Mouse (Mus musculus): Measurements from ENCODE around the gene Dlg2. TPM values are rescaled to one million over a fixed set of nuclear protein-coding genes. Genes with fewer than 3 reads are reported as not detected.

Gene Dlg2
- polyA plus RNA-seq, 1 experiment from 2014 or later: 7.2 TPM

DNA sequence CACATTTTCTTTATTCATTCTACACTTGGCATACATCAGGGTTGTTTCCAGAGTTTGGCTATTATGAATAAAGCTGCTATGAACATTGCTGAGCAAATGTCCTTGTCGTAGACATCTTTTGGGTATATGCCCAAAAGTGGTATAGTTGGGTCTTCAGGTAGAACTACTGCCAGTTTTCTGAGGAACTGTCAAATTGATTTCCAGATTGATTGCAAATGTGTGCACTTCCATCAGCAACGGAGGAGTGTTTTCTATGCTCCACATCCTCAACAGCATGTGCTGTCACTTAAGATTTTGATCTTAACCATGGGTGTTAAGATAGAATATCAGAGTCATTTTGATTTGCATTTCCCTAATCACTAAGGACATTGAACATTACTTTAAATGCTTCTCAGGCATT lies 1486.5 kb downstream of the Dlg2 start:
- no peaks in the 10 kb centered on the region for H3K9me3 ChIP-seq (replicated peaks)
- 71% methylated on average over 2 of the region's 2 CpGs for WGBS

DNA sequence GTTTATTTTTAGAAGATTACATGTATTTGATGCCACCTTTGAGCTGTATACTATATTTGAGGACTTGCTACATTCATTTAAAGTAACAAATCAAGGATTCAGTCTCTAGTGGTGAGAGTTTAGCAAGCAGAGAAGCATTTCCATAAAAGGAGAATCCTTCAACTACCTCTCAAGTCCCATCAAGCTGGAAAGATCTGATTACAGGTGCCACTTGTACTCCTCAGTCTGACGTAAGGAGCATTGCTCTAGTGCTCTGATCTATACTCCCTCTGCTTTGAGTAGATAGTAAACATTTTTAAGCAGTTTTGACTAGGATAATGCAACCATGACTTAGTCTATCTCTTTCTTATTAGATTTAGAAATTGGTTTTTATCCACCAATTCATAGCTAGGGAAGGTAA lies 1496.5 kb downstream of the Dlg2 start:
- no peaks in the 10 kb centered on the region for H3K4me1 ChIP-seq
- H3K36me3 ChIP-seq: no peaks in the 10 kb centered on the region
- no peak overlapping the region for H3K27ac ChIP-seq (replicated peaks)
- no peak overlapping the region for H3K4me3 ChIP-seq (replicated peaks)
- ATAC-seq (ENCODE audit: insufficient number of reproducible peaks, low FRiP score, low TSS enrichment, low read depth): no peak
- no peaks in the 10 kb centered on the region for H3K27me3 ChIP-seq
- no peaks in the 10 kb centered on the region for H3K9me3 ChIP-seq (replicated peaks)
- 43% methylated on average over 1 of the region's 1 CpGs for WGBS
- no peak overlapping the region for H3K9ac ChIP-seq
- no peak overlapping the region for H3K4me2 ChIP-seq (replicated peaks)

More for the DNA sequence above, 1486.5 kb downstream of the Dlg2 start:
- Histone ChIP-seq H3K36me3 (no peaks in the 10 kb centered on the region), H3K4me3 (replicated peaks) (no peak overlapping the region), H3K27me3 (no peaks in the 10 kb centered on the region), H3K27ac (replicated peaks) (no peak overlapping the region), H3K4me1 (no peaks in the 10 kb centered on the region), H3K9ac (no peak overlapping the region), H3K4me2 (replicated peaks) (no peak overlapping the region)
- no peak for ATAC-seq (ENCODE audit: insufficient number of reproducible peaks, low FRiP score, low TSS enrichment, low read depth)

DNA sequence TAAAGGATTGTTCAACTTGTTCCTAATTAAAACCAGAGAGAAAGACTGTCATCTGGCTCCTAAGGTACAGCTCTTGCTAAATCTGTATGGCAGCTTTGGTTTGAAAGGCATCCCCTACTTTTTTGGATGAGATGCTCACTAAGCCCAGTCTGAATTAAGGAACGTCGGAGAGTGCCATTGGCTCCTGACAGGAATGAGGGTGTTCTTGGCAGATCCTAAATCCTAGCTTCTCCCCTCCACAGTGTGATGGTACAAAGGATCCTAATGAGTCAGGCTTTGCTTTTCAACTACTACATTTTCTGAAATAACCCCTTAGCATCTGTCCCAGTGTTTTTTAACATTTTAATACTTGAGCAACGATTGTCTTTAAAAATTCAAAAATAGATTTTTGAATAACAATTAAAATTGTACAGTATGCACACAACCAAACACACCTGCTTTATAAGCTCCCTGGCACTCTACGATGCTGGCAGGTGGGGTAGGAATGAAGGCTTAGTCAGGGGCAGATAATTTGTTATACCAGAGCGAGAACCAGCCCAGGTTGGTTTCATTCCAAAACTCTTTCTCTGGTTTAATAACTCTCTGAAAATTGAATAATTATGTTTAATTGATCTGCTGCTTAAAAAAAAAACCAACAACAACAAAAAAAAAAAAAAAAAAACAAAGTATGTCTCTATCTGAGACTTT lies 1527.4 kb downstream of the Dlg2 start:
- no peak overlapping the region for H3K9ac ChIP-seq
- H3K9me3 ChIP-seq (replicated peaks): no peaks in the 10 kb centered on the region
- H3K27me3 ChIP-seq: no peaks in the 10 kb centered on the region
- H3K27ac ChIP-seq (replicated peaks): no peak overlapping the region
- H3K4me2 ChIP-seq (replicated peaks): no peak overlapping the region
- WGBS: 78% methylated on average over 5 of the region's 5 CpGs
- ATAC-seq (ENCODE audit: insufficient number of reproducible peaks, low FRiP score, low TSS enrichment, low read depth): no peak
- no peaks in the 10 kb centered on the region for H3K4me1 ChIP-seq
- no peaks in the 10 kb centered on the region for H3K36me3 ChIP-seq
- no peak overlapping the region for H3K4me3 ChIP-seq (replicated peaks)

DNA sequence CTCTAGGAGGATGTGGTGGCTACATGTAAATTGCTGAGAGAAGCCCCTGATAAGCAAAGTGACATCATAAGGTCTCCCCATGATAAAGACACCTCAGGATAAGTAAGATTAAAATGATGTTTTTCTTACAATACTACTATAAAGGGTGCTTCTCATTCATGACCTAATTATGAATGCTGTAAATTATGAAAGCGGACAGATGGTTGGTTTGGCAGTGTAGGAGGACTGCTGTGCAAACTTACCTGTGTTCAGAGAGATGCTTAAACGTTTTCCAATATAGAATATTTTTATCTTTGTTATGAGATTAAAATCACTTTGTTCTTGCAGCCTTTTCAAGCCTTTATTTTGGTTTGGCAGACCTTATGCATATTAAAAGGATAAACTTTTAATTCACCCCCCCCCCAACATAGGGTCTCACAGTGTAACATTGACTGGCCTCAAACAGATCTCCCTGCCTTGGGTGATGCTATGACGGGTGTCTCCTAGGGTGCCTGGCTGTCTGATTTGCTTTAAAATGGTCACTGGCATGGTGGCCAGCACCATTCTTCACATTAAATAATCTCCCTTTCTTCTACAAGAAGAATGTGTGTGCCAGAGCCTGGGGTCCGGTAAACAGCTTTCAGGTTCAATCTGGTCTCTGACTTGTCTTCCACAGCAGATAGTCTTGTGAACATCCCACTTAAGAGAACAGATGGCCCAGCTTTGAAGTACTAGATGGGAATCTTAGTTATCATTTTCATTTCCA lies 1529.4 kb downstream of the Dlg2 start:
- WGBS: 72% methylated on average over 4 of the region's 4 CpGs
- no peaks in the 10 kb centered on the region for H3K4me1 ChIP-seq
- no peak overlapping the region for H3K4me3 ChIP-seq (replicated peaks)
- H3K9me3 ChIP-seq (replicated peaks): no peaks in the 10 kb centered on the region
- no peaks in the 10 kb centered on the region for H3K36me3 ChIP-seq
- no peak overlapping the region for H3K27ac ChIP-seq (replicated peaks)
- H3K9ac ChIP-seq: no peak overlapping the region
- ATAC-seq (ENCODE audit: insufficient number of reproducible peaks, low FRiP score, low TSS enrichment, low read depth): no peak
- H3K27me3 ChIP-seq: no peaks in the 10 kb centered on the region
- H3K4me2 ChIP-seq (replicated peaks): no peak overlapping the region

DNA sequence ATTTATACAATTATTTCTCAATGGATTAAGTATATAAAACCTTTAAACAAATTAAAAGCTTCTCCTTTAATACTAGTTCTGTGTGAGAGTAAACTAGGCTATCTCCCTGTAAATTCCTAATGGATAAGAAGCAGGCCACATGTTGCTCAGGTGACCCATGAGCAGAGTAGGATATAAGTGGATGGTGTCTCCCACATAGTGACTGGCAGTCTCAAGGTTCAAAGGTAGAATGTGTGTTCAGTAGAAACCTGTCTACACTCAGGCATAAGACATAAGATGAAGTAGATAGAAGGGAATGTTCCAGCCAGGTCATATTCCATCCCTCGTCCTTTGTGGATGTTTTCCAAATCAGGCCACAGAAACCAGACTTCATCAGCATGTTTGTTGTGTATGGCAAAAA lies 1532.2 kb downstream of the Dlg2 start:
- Histone ChIP-seq H3K27ac (replicated peaks) (no peak overlapping the region), H3K4me3 (replicated peaks) (no peak overlapping the region), H3K36me3 (no peaks in the 10 kb centered on the region), H3K9me3 (replicated peaks) (no peaks in the 10 kb centered on the region), H3K4me2 (replicated peaks) (no peak overlapping the region), H3K27me3 (no peaks in the 10 kb centered on the region), H3K4me1 (no peaks in the 10 kb centered on the region), H3K9ac (no peak overlapping the region)
- 97% methylated on average over 1 of the region's 1 CpGs for WGBS
- no peak for ATAC-seq (ENCODE audit: insufficient number of reproducible peaks, low FRiP score, low TSS enrichment, low read depth)

DNA sequence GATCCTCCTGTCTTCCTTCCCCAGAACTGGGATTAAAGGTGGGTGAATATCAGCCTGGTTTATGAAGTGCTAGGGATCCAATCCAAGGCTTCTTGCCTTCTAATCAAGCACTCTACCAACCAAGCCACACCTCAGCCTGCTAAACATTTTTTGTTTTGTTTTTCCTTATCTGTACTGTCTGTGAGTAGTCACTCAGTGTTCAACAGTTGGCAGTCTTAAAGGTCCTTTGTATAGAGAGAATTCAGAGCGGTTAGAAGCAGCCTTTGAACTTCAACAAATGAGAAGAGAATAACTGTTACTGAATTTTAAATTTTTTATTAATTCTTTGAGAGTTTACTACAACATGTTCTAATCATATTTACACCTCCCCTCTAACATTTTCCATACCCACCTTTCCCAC lies 1548.5 kb downstream of the Dlg2 start:
- no peak for ATAC-seq (ENCODE audit: insufficient number of reproducible peaks, low FRiP score, low TSS enrichment, low read depth)
- Histone ChIP-seq H3K36me3 (no peaks in the 10 kb centered on the region), H3K9me3 (replicated peaks) (no peaks in the 10 kb centered on the region), H3K4me2 (replicated peaks) (no peak overlapping the region), H3K4me3 (replicated peaks) (no peak overlapping the region), H3K4me1 (no peaks in the 10 kb centered on the region), H3K27me3 (no peaks in the 10 kb centered on the region), H3K9ac (no peak overlapping the region), H3K27ac (replicated peaks) (no peak overlapping the region)
- WGBS: 75% methylated on average over 1 of the region's 1 CpGs

DNA sequence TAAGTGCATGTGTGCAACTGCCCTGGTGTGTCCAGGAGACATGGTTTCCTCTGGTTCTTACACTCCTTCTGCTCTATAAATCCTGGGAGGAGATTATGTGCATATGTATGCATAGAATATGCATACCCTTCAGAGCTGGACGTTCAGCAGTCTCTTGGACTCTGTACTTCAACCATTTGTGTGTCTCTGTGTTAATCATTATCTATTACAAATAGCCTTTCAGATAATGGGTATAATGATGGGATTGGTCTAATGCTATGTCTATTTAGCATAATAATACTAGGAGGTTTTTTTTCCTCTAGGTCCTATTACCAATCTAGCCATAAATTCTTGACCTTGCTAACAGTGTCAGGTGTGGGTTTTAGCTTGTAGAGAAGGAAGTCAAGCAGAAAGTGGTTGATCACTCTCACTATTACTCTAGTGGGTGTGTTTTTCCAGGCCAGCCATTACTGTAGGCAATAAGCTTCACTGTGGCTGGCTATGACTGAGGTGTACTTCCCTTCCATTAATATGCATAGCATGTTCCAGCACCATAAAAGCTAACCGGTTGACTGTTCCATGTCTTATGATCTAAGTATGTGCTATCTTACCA lies 1549.1 kb downstream of the Dlg2 start:
- Histone ChIP-seq H3K4me2 (replicated peaks) (no peak overlapping the region), H3K4me3 (replicated peaks) (no peak overlapping the region), H3K36me3 (no peaks in the 10 kb centered on the region), H3K27ac (replicated peaks) (no peak overlapping the region), H3K27me3 (no peaks in the 10 kb centered on the region), H3K4me1 (no peaks in the 10 kb centered on the region), H3K9ac (no peak overlapping the region), H3K9me3 (replicated peaks) (no peaks in the 10 kb centered on the region)
- 80% methylated on average over 2 of the region's 2 CpGs for WGBS
- no peak for ATAC-seq (ENCODE audit: insufficient number of reproducible peaks, low FRiP score, low TSS enrichment, low read depth)

DNA sequence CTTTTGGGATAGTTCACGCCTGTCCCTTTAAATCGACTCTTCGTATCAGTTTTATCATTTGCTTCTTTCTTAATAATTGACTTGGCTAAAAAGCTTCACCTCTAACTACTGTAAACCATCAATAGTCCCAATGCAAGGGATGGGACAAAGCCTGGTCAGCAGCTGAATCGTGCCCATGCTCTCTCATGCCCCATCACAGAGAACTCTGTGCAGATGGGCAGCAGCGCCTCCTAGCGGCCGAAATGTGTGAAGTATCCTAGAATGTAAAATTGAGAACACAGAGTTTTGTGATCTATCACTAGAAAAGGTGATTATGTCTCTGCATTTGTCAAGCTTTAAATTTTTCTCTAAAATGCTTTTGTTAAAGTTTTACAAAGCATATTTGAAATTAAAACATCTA lies 1550.6 kb downstream of the Dlg2 start:
- H3K36me3 ChIP-seq: no peaks in the 10 kb centered on the region
- H3K4me3 ChIP-seq (replicated peaks): no peak overlapping the region
- H3K4me2 ChIP-seq (replicated peaks): no peak overlapping the region
- H3K27me3 ChIP-seq: no peaks in the 10 kb centered on the region
- no peak overlapping the region for H3K27ac ChIP-seq (replicated peaks)
- WGBS: 40% methylated on average over 7 of the region's 7 CpGs
- no peak for ATAC-seq (ENCODE audit: insufficient number of reproducible peaks, low FRiP score, low TSS enrichment, low read depth)
- H3K9ac ChIP-seq: no peak overlapping the region
- H3K4me1 ChIP-seq: no peaks in the 10 kb centered on the region
- H3K9me3 ChIP-seq (replicated peaks): no peaks in the 10 kb centered on the region

DNA sequence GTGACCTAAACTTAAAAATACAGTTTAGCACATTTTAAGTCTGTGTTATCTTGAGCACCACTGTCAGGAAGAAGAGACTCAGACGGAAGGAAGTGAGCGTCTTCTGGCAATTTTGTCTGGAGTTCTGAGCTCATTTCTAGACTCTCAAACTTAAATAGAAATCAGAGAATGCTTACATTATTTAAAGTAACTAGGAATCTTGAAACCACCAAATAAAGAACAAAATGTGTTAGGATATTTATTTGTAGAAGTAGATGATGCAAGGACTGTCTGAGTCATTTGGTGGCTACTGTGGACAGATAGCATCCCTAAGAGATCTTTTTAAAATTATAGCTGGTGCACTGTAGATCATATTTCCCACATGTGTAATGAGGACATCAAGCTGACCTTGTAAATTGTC lies 1557.8 kb downstream of the Dlg2 start:
- 81% methylated on average over 2 of the region's 2 CpGs for WGBS
- H3K9ac ChIP-seq: no peak overlapping the region

DNA sequence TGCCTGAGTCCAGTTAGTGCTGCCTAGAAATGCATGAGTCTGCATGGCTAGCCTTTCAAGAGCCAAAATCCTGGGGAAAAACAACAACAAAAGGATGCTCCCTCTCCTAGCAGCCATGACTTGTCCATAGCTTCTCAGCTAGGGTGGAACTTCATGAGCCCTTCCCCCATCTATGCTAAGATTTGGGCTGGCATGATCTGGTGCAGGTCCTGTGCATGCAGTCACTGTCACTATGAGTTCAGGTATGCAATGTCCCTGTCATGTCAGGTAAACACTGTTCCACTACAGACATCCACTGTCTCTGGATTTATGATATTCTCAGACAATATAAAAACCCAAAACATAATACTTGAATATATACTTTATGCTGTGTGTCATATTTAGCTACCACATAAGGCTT lies 1563.7 kb downstream of the Dlg2 start:
- ATAC-seq (ENCODE audit: insufficient number of reproducible peaks, low FRiP score, low TSS enrichment, low read depth): no peak
- Histone ChIP-seq H3K4me1 (no peaks in the 10 kb centered on the region), H3K9me3 (replicated peaks) (no peaks in the 10 kb centered on the region), H3K27me3 (no peaks in the 10 kb centered on the region), H3K9ac (no peak overlapping the region), H3K4me3 (replicated peaks) (no peak overlapping the region), H3K4me2 (replicated peaks) (no peak overlapping the region), H3K36me3 (no peaks in the 10 kb centered on the region), H3K27ac (replicated peaks) (no peak overlapping the region)

More for the DNA sequence above, 1557.8 kb downstream of the Dlg2 start:
- ATAC-seq (ENCODE audit: insufficient number of reproducible peaks, low FRiP score, low TSS enrichment, low read depth): no peak
- no peaks in the 10 kb centered on the region for H3K27me3 ChIP-seq
- H3K27ac ChIP-seq (replicated peaks): no peak overlapping the region
- no peaks in the 10 kb centered on the region for H3K4me1 ChIP-seq
- H3K9me3 ChIP-seq (replicated peaks): no peaks in the 10 kb centered on the region
- no peak overlapping the region for H3K4me2 ChIP-seq (replicated peaks)
- no peaks in the 10 kb centered on the region for H3K36me3 ChIP-seq
- no peak overlapping the region for H3K4me3 ChIP-seq (replicated peaks)

DNA sequence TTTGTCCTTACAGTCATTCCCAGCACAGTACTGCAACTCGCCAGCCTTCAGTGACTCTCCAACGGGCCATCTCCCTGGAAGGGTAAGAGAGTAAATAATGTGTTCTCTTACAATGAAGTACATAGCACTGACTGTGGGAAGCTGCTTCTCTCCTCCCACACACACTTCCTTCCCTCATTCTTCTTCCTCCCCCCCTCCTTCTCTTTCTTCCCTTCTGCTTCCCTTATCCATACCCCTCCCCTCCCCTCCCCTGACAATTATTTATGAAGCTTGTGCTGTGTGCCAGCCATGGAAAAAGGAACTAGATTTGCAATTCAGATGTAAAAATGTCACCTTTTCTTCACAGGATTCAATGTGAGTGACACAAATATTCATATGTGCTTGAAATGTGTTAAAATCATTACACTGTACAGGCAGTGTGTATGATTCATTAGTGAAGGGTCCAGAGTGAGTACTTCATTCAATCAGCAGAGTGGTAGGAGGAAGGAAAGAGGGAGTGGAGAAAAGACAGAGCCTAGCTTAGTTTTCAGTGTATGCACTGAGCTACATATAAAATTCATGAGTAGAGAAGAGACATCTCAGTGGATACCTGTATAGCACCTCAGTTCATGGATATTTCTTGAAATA lies 1564.4 kb downstream of the Dlg2 start:
- H3K27me3 ChIP-seq: no peaks in the 10 kb centered on the region
- no peak overlapping the region for H3K27ac ChIP-seq (replicated peaks)
- no peaks in the 10 kb centered on the region for H3K4me1 ChIP-seq
- no peaks in the 10 kb centered on the region for H3K9me3 ChIP-seq (replicated peaks)
- no peak overlapping the region for H3K4me2 ChIP-seq (replicated peaks)
- no peaks in the 10 kb centered on the region for H3K36me3 ChIP-seq
- 66% methylated on average over 2 of the region's 2 CpGs for WGBS
- ATAC-seq (ENCODE audit: insufficient number of reproducible peaks, low FRiP score, low TSS enrichment, low read depth): no peak
- H3K4me3 ChIP-seq (replicated peaks): no peak overlapping the region
- H3K9ac ChIP-seq: no peak overlapping the region
